Mouse (Mus musculus): Measurements from ENCODE around the gene A830005F24Rik. TPM values are rescaled to one million over a fixed set of nuclear protein-coding genes. Genes with fewer than 3 reads are reported as not detected.
"Not testable (repeated sequence)": the region's sequence is repeated elsewhere in the genome, so short reads cannot be mapped to it uniquely, and the experiment has no call there.

The A830005F24Rik gene
- polyA plus RNA-seq, 1 experiment from 2014 or later, result 0.51 TPM

DNA sequence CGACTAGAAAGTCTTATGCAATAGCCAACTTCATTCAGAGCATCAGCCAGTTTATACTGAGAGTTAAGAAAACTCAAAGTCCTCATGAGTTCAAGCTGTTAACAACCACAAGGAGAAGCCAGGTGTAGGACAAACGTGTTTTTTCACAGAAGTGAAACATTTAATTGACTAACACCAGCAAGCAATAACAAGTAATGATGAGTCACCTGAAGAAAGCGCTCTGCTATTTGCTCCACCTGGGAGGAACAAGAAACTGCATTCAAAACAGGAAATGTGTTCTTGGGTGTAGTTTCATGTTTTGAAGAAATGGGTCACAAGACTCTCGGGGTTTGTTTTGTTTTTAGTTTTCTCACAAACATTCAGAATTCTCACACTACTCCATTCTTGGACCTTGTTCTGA lies 2.5 kb downstream of the A830005F24Rik start:
- Histone ChIP-seq H3K4me3 (replicated peaks) (no peak overlapping the region), H3K9me3 (no peaks in the 10 kb centered on the region), H3K9ac (no peak overlapping the region), H3K4me1 (no peaks in the 10 kb centered on the region), H3K27ac (no peak overlapping the region), H3K36me3 (no peaks in the 10 kb centered on the region), H3K4me2 (no peak overlapping the region), H3K27me3 (replicated peaks) (no peaks in the 10 kb centered on the region)
- ATAC-seq (ENCODE audit: insufficient read depth, low FRiP score, low read depth), result no peak
- 78% methylated on average over 4 of the region's 4 CpGs for WGBS

DNA sequence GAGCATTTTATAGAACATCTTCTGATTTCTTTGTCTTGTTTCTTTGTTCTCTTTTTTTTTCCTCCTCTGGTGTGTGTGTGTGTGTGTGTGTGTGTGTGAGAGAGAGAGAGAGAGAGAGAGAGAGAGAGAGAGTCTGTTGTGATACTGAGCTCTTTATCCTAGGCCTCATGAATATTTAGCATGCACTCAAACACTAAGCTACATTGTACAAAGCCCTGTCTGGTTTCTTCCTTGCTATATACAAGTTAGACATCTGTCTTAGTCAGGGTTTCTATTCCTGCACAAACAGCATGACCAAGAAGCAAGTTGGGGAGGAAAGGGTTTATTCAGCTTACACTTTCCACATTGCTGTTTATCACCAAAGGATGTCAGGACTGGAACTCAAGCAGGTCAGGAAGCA lies 5.8 kb downstream of the A830005F24Rik start:
- H3K27me3 ChIP-seq (replicated peaks); H3K4me1 ChIP-seq; H3K9ac ChIP-seq; H3K4me2 ChIP-seq; H3K36me3 ChIP-seq; H3K4me3 ChIP-seq (replicated peaks); H3K9me3 ChIP-seq; H3K27ac ChIP-seq; ATAC-seq (ENCODE audit: insufficient read depth, low FRiP score, low read depth): not testable (repeated sequence)

DNA sequence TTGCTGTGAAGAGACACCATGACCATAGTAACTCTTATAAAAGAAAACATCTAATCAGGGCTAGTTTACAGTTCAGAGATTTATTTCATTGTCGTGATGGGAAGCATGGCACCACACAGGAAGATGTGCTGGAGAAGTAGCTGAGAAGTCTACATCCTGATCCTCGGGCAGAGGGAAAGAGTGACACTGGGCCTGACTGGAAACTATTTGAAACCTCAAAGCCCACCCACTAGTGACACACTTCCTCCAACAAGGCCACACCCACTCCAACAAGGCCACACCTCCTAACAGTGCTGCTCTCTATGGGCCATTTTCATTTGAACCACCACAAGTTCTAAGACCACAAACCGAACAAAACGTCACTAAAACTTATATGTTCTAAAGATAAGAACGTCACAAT lies 12.4 kb downstream of the A830005F24Rik start:
- no peaks in the 10 kb centered on the region for H3K9me3 ChIP-seq
- H3K27me3 ChIP-seq (replicated peaks), result no peaks in the 10 kb centered on the region
- H3K36me3 ChIP-seq, result no peaks in the 10 kb centered on the region
- 71% methylated on average over 5 of the region's 5 CpGs for WGBS
- H3K9ac ChIP-seq, result no peak overlapping the region
- ATAC-seq (ENCODE audit: insufficient read depth, low FRiP score, low read depth), result no peak
- no peak overlapping the region for H3K4me2 ChIP-seq
- H3K4me1 ChIP-seq, result no peaks in the 10 kb centered on the region
- H3K4me3 ChIP-seq (replicated peaks), result no peak overlapping the region
- no peak overlapping the region for H3K27ac ChIP-seq

DNA sequence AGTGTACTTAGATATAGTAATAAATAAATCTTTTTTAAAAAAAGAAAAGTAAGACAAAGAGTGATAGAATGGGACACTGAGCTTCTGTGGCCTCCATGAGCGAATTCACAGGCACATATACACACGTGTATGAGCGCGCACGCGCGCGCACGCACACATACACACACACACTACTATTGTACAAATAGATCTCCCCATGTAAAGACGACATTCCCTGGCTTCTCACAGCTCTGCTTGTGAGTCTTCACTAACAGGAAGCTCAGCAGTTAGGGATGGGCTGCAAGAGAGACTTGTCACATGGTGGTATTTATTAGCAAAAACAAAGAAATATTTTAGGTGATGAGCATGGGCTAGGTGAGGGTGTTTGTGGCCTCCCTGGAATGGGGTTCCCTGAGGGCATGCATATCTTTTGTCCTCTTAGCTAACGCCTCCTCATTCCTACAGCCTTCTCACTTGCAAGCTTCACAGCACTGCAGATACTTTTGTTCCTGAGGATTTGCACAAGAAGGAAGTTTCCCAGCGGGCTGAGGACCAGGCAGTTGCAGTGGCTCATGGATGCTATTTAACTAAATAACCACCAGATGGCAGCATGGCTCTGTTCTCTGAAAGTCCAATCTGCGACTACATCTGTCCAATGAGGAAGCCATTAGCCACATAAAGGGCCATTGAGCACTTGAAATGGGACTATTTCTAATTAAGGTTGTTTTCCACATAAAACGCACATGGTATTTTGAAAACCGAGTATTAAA lies 14.9 kb downstream of the A830005F24Rik start:
- no peak overlapping the region for H3K4me2 ChIP-seq
- no peaks in the 10 kb centered on the region for H3K4me1 ChIP-seq
- 53% methylated on average over 15 of the region's 15 CpGs for WGBS
- H3K36me3 ChIP-seq, result no peaks in the 10 kb centered on the region
- H3K9ac ChIP-seq, result no peak overlapping the region
- 0 out of 2 replicates have a peak, but pooled peaks have one; percentile 4 for ATAC-seq (ENCODE audit: insufficient read depth, low FRiP score, low read depth)
- no peak overlapping the region for H3K27ac ChIP-seq
- no peak overlapping the region for H3K4me3 ChIP-seq (replicated peaks)
- no peaks in the 10 kb centered on the region for H3K27me3 ChIP-seq (replicated peaks)
- no peaks in the 10 kb centered on the region for H3K9me3 ChIP-seq

DNA sequence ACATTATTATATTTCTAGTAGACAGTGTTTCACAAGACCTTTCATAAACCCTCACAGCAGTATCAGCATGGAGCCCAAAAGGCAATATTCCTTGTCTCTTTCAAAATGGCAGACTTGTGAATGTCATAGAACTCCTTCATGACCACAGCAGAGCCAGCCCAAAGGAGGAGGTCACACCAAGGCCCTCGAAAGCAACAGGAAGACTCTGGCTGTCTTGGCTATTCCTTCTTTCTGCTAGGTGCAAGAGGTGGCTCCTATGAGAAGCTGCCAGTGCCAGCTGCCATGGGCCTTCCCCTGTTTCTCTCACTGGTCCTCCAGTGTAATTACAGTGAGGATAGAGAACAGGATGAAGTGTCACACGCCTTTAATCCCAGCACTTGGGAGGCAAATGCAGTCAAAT lies 15.7 kb downstream of the A830005F24Rik start:
- WGBS, result 45% methylated on average over 2 of the region's 2 CpGs
- Histone ChIP-seq H3K27ac (no peak overlapping the region), H3K4me3 (replicated peaks) (no peak overlapping the region), H3K36me3 (no peaks in the 10 kb centered on the region), H3K27me3 (replicated peaks) (no peaks in the 10 kb centered on the region), H3K9me3 (no peaks in the 10 kb centered on the region), H3K4me2 (no peak overlapping the region), H3K9ac (no peak overlapping the region), H3K4me1 (no peaks in the 10 kb centered on the region)
- no peak for ATAC-seq (ENCODE audit: insufficient read depth, low FRiP score, low read depth)

DNA sequence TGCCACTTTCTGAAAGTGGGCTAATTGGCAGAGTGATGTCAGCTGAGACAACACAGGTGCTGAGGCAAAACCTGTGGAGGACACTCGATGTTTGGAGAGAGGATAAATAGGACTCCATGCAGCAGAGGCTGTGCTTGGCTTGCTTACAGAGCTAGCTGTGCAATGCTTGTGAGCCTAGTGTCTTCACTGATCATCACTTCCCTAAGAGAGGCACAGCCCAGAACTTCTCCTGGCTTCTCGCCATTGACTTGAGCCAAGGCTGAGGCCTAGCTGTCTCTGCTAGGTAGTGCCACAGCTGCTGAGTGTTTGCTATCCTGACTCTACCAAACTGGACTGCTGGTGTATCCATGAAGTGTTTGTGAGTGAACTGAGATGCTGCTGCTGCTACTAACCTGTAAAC lies 17.3 kb downstream of the A830005F24Rik start:
- 49% methylated on average over 2 of the region's 2 CpGs for WGBS

DNA sequence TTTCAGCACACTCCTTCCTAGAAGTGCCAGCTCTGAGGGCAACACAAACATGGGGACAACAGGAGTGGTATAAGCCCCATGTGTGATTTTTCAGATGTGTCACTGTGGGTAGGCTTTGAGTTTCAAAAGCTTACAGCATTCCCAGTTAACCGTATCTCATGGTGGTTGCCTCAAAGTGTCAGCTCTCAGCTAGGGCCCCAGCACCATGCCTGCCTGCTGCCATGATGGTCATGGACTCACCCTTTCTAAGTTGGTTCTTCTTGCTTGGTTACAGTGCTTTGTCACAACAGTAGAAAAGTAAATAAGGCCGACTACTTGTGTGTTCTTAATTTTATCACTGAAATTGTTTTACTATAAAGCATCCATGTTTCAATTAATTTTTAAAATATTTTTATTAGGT lies 18.1 kb downstream of the A830005F24Rik start:
- H3K4me2 ChIP-seq, result no peak overlapping the region
- peaks cover 3% of the 10 kb centered on the region; the same call in 1 of the 2 replicates for H3K36me3 ChIP-seq
- no peak overlapping the region for H3K4me3 ChIP-seq (replicated peaks)
- H3K27ac ChIP-seq, result no peak overlapping the region
- WGBS, result 64% methylated on average over 2 of the region's 2 CpGs
- no peak overlapping the region for H3K9ac ChIP-seq
- no peaks in the 10 kb centered on the region for H3K4me1 ChIP-seq
- H3K9me3 ChIP-seq, result no peaks in the 10 kb centered on the region
- no peaks in the 10 kb centered on the region for H3K27me3 ChIP-seq (replicated peaks)
- no peak for ATAC-seq (ENCODE audit: insufficient read depth, low FRiP score, low read depth)

More for the DNA sequence above, 17.3 kb downstream of the A830005F24Rik start:
- ATAC-seq (ENCODE audit: insufficient read depth, low FRiP score, low read depth), result peak; percentile 50; the same call in 1 of the 2 replicates
- no peak overlapping the region for H3K4me3 ChIP-seq (replicated peaks)
- no peaks in the 10 kb centered on the region for H3K27me3 ChIP-seq (replicated peaks)
- no peak overlapping the region for H3K27ac ChIP-seq
- H3K9ac ChIP-seq, result no peak overlapping the region
- no peaks in the 10 kb centered on the region for H3K9me3 ChIP-seq
- H3K36me3 ChIP-seq, result no peaks in the 10 kb centered on the region; the same call in 1 of the 2 replicates
- H3K4me1 ChIP-seq, result no peaks in the 10 kb centered on the region
- no peak overlapping the region for H3K4me2 ChIP-seq

DNA sequence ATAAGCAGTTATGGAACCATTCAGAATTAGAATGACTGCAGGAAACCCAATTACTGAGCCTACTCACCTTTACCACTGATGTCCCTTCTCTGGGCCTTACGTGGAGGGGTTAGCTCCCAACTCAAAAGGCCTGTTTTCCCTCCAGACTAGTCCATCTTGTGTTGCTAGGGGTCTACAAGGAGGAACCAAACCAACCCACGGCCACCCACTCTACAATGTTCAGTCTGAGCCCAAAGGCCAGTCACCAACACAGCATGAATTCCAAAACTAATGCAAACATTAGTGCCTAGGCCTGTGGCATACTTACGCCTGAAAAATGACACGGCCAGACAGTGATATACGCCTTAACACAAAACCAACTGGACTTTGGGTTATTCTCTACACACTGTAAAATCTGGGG lies 20.1 kb downstream of the A830005F24Rik start:
- H3K27ac ChIP-seq, result no peak overlapping the region

DNA sequence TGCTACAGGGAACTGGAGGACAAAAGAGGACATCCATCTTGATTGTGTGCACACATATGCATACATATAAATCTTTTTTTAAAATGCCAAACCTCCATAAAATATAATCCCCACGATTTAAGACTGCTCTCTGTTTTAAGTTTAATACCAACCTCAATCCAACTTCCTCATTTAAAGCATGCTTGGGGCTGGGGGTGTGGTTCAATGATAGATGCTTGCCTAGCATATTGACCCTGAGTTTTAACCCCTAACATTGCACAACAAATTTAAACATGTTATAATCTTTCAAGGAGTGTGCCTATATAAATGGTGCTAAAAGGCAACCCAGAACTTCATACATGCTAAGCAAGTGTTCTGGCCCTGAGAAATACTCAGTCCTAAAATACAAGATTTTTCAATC lies 27.1 kb downstream of the A830005F24Rik start:
- Histone ChIP-seq H3K4me3 (replicated peaks) (no peak overlapping the region), H3K27ac (no peak overlapping the region), H3K4me2 (peak overlapping the region; percentile 10; the same call in 1 of the 2 replicates), H3K9ac (no peak overlapping the region), H3K27me3 (replicated peaks) (no peaks in the 10 kb centered on the region), H3K4me1 (peaks cover 14% of the 10 kb centered on the region), H3K36me3 (peaks cover 9% of the 10 kb centered on the region), H3K9me3 (no peaks in the 10 kb centered on the region)
- ATAC-seq (ENCODE audit: insufficient read depth, low FRiP score, low read depth), result no peak
- WGBS, result 21% methylated on average over 1 of the region's 1 CpGs

More for the DNA sequence above, 20.1 kb downstream of the A830005F24Rik start:
- Histone ChIP-seq H3K4me3 (replicated peaks) (no peak overlapping the region), H3K4me2 (no peak overlapping the region), H3K27me3 (replicated peaks) (no peaks in the 10 kb centered on the region), H3K9ac (no peak overlapping the region), H3K36me3 (peaks cover 9% of the 10 kb centered on the region), H3K4me1 (no peaks in the 10 kb centered on the region), H3K9me3 (no peaks in the 10 kb centered on the region)
- ATAC-seq (ENCODE audit: insufficient read depth, low FRiP score, low read depth), result no peak
- WGBS, result 86% methylated on average over 5 of the region's 5 CpGs

DNA sequence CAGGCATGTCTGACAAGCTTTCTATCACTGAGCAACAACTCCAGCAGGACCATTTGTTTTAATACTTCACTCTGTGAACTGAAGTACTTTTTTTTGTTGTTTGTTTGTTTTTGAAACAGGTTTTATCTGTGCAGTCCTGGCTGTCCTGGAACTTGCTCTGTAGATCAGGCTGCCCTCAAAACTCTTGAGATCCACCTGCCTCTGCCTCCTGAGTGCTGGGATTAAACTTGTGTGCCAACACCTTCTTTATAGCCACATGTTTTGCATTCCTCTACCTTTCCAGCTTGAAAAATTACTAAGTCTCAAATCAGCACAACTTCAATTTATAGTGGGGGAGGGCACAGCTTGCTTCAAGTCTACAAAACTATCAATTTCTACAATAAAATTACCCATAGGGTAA lies 31.0 kb downstream of the A830005F24Rik start:
- Histone ChIP-seq H3K36me3 (no peaks in the 10 kb centered on the region), H3K4me1 (peaks cover 17% of the 10 kb centered on the region), H3K4me2 (peak overlapping the region; percentile 53), H3K9ac (no peak overlapping the region), H3K27ac (no peak overlapping the region), H3K4me3 (replicated peaks) (peak overlapping the region; percentile 16; the same call in 1 of the 2 replicates), H3K9me3 (no peaks in the 10 kb centered on the region), H3K27me3 (replicated peaks) (no peaks in the 10 kb centered on the region)
- no peak for ATAC-seq (ENCODE audit: insufficient read depth, low FRiP score, low read depth)

DNA sequence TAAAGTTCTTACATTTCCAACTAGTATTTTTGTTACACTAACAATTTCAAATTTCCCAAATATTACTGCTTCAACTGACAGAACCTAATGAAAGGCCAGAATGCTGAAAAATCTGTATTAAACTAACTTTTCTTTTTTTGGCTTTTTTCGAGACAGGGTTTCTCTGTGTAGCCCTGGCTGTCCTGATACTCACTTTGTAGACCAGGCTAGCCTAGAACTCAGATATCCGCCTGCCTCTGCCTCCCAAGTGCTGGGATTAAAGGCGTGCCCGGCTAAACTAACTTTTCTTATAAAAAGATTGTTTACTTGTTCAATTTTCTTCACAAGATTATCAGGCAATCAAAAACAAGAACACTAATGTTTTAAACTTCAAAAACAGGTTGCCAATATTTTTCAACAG lies 31.5 kb downstream of the A830005F24Rik start:
- ATAC-seq (ENCODE audit: insufficient read depth, low FRiP score, low read depth), result no peak
- Histone ChIP-seq H3K4me2 (peak overlapping the region; percentile 53), H3K4me3 (replicated peaks) (peak overlapping the region; percentile 87), H3K27me3 (replicated peaks) (no peaks in the 10 kb centered on the region), H3K4me1 (peaks cover 17% of the 10 kb centered on the region), H3K36me3 (no peaks in the 10 kb centered on the region), H3K9ac (no peak overlapping the region), H3K27ac (no peak overlapping the region; the same call in 1 of the 2 replicates), H3K9me3 (no peaks in the 10 kb centered on the region)
- 35% methylated on average over 4 of the region's 4 CpGs for WGBS

DNA sequence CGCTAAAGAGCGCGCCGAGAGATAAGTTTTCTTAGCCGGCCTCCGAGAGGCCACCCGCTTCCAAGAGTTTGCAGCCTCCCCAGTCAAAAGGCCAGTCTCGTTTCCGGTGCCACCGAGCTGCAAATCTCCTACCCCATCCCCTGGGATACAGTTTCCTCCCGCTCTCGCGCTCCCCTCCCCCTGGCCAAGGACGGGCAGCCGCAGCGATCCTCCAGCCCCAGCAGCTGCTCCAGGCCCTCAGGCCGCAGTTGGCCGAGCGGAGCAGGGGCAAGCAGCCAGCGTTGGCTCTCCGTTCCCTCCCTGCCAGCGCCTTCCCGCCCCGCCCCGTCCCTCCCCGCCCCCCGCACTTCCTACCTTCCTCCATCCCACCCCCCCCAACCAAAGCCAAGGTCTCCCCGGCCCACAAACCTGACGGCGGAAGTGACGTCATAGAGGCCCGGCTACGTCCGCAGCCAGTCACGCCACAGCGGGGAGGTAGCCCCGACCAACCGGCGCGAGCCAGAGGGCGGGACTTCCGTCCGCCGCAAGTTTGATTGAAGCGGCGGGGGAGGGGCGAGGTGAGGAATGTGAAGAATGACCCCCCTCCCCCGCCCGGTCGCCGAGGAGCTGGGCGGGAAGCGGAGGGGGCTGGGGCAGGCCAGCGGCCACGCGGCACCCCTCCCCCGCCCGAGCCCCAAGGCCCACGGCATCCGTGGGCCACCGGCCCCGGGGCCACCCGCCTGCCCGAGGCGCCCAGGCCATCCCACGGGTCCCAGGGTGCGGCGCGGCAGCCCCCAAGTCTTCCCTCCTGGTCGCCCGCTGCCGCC lies 32.3 kb downstream of the A830005F24Rik start:
- H3K36me3 ChIP-seq, result no peaks in the 10 kb centered on the region
- ATAC-seq (ENCODE audit: insufficient read depth, low FRiP score, low read depth), result peak; percentile 85
- peak overlapping the region; percentile 87 for H3K4me3 ChIP-seq (replicated peaks)
- H3K27ac ChIP-seq, result peak overlapping the region; percentile 100
- WGBS, result under 1% methylated on average over 61 of the region's 72 CpGs
- peaks cover 15% of the 10 kb centered on the region for H3K4me1 ChIP-seq
- no peaks in the 10 kb centered on the region for H3K27me3 ChIP-seq (replicated peaks)
- H3K9me3 ChIP-seq, result no peaks in the 10 kb centered on the region
- H3K9ac ChIP-seq, result peak overlapping the region; percentile 93
- H3K4me2 ChIP-seq, result peak overlapping the region; percentile 53

Data from stomach, embryonic 15.5 days (tissue).